Mouse (Mus musculus): ENCODE data around the gene Sin3b. TPM values are rescaled to one million over a fixed set of nuclear protein-coding genes. Genes with fewer than 3 reads are reported as not detected.
A peak's percentile ranks its signal among the peaks of the same experiment; 100 is the strongest.

Gene Sin3b
- polyA plus RNA-seq, 1 experiment from 2014 or later = 191 TPM

DNA sequence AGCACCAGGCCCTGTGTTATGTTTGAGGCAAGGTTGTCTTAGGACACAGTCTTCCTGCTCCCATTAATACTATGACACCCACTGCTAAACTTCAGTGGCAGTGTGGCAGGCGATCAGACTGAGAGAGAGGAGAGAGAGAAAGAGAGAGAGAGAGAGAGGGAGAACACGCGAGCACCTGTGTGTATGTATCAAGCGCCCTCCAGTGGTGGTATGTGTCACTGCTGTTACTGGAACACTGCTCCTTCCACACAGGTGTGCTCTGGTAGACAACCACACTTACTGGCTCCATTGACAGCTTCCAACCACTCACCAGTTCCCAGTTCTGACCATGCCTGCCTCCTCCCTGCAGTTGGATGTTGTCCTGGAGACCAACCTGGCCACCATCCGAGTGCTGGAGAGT lies 23.0 kb downstream of the Sin3b start:
- 47% methylated on average over 5 of the region's 5 CpGs for WGBS
- Histone ChIP-seq H3K27ac (ENCODE audit: low read depth) (no peak overlapping the region), H3K9ac (ENCODE audit: low read length) (no peak overlapping the region), H3K9me3 (ENCODE audit: control insufficient read depth, low read length) (no peaks in the 10 kb centered on the region), H3K4me3 (ENCODE audit: low read depth, low read length) (no peak overlapping the region), H3K27me3 (replicated peaks; ENCODE audit: control insufficient read depth, insufficient read depth, low read length) (no peaks in the 10 kb centered on the region), H3K36me3 (ENCODE audit: control insufficient read depth, insufficient read depth, low read length) (peaks cover 98% of the 10 kb centered on the region), H3K4me1 (replicated peaks; ENCODE audit: control insufficient read depth, insufficient read depth, low read length) (no peaks in the 10 kb centered on the region), H3K4me2 (ENCODE audit: low read length) (no peak overlapping the region)
- ATAC-seq (replicated peaks; ENCODE audit: low FRiP score, low TSS enrichment, low read depth) (peak; percentile 52), DNase-seq (ENCODE audit: low spot score) (peak; percentile 57)

DNA sequence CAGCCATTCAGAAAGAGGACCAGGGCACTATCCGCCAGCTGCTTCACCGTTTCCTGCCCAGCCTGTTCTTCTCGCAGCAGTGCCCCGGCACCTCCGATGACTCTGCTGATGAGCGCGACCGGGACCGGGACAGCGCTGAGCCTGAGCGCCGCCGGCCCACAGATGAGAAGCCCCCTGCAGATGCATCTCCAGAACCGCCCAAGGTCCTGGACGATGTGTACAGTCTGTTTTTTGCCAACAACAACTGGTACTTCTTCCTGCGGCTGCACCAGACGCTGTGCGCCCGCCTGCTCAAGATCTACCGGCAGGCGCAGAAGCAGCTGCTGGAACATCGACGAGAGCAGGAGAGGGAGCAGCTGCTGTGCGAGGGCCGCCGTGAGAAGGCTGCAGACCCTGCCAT lies 26.8 kb downstream of the Sin3b start:
- DNase-seq (ENCODE audit: low spot score) = no peak
- 94% methylated on average over 26 of the region's 26 CpGs for WGBS
- no peak for ATAC-seq (replicated peaks; ENCODE audit: low FRiP score, low TSS enrichment, low read depth)

DNA sequence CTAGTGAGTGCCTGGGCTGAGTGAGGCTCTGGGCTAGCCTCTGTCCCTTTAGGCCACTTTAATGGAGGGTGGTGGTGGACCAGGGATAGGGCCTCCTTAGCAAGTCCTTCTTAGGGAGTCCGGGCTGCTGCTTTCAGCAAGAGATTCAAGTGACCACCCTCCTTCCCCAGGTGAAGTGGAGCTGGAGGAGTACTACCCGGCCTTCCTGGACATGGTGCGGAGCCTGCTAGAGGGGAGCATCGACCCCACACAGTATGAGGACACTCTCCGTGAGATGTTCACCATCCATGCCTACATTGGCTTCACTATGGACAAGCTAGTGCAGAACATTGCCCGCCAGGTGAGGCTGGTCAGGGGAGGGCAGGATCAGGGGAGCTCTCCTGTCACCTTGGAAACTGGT lies 27.2 kb downstream of the Sin3b start:
- Histone ChIP-seq H3K9ac (ENCODE audit: low read length) (no peak overlapping the region), H3K4me3 (ENCODE audit: low read depth, low read length) (no peak overlapping the region), H3K27me3 (replicated peaks; ENCODE audit: control insufficient read depth, insufficient read depth, low read length) (no peaks in the 10 kb centered on the region), H3K4me1 (replicated peaks; ENCODE audit: control insufficient read depth, insufficient read depth, low read length) (no peaks in the 10 kb centered on the region), H3K9me3 (ENCODE audit: control insufficient read depth, low read length) (no peaks in the 10 kb centered on the region), H3K36me3 (ENCODE audit: control insufficient read depth, insufficient read depth, low read length) (peaks cover 94% of the 10 kb centered on the region), H3K27ac (ENCODE audit: low read depth) (no peak overlapping the region), H3K4me2 (ENCODE audit: low read length) (no peak overlapping the region)
- 95% methylated on average over 6 of the region's 6 CpGs for WGBS
- no peak for ATAC-seq (replicated peaks; ENCODE audit: low FRiP score, low TSS enrichment, low read depth)
- peak; percentile 38 for DNase-seq (ENCODE audit: low spot score)

More for the DNA sequence above, 26.8 kb downstream of the Sin3b start:
- no peaks in the 10 kb centered on the region for H3K27me3 ChIP-seq (replicated peaks; ENCODE audit: control insufficient read depth, insufficient read depth, low read length)
- H3K9me3 ChIP-seq (ENCODE audit: control insufficient read depth, low read length) = no peaks in the 10 kb centered on the region
- H3K9ac ChIP-seq (ENCODE audit: low read length) = no peak overlapping the region
- no peak overlapping the region for H3K27ac ChIP-seq (ENCODE audit: low read depth)
- H3K4me1 ChIP-seq (replicated peaks; ENCODE audit: control insufficient read depth, insufficient read depth, low read length) = no peaks in the 10 kb centered on the region
- H3K4me3 ChIP-seq (ENCODE audit: low read depth, low read length) = no peak overlapping the region
- peaks cover 96% of the 10 kb centered on the region for H3K36me3 ChIP-seq (ENCODE audit: control insufficient read depth, insufficient read depth, low read length)
- no peak overlapping the region for H3K4me2 ChIP-seq (ENCODE audit: low read length)

DNA sequence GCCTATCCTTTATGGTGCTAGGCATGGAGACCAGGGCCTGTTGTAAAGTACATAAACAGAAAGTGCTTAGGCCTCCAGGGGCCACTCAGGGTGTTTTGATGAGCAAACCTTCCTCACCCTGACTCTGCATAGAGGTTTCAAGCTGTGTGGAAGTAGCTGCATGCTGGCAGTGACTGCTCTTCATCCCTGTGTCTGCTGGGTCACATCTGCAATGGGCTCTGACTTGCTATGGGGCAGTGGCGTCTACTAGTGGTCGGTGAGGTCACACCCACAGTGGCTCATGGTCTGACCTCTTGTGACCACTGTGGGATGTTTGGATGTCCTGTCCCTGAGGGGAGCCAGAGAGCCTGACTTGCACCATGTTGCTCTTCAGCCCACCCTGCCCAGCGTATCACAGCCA lies 28.0 kb downstream of the Sin3b start:
- DNase-seq (ENCODE audit: low spot score) = peak; percentile 41
- no peak for ATAC-seq (replicated peaks; ENCODE audit: low FRiP score, low TSS enrichment, low read depth)
- H3K36me3 ChIP-seq (ENCODE audit: control insufficient read depth, insufficient read depth, low read length) = peaks cover 94% of the 10 kb centered on the region

DNA sequence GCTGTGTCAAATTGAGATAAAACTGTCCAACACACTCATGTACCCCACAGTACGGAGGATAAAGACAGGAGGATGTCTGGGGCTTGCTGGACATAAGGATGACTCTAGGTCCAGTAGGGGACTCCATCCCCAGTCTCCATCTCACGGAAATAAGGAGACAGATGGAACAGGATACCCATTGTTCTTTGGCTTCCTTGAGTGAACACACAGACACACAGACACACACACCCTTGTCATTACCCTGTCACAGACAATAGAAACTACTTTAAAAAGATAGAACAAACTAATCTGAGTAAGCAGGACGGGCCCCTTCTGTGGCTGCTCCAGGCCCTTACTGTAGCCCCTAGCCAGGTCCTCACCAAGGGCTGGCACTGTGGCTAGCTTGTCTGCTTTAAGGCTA lies 29.2 kb downstream of the Sin3b start:
- Histone ChIP-seq H3K36me3 (ENCODE audit: control insufficient read depth, insufficient read depth, low read length) (peaks cover 94% of the 10 kb centered on the region), H3K4me1 (replicated peaks; ENCODE audit: control insufficient read depth, insufficient read depth, low read length) (no peaks in the 10 kb centered on the region), H3K4me3 (ENCODE audit: low read depth, low read length) (no peak overlapping the region), H3K9ac (ENCODE audit: low read length) (no peak overlapping the region), H3K4me2 (ENCODE audit: low read length) (no peak overlapping the region), H3K27me3 (replicated peaks; ENCODE audit: control insufficient read depth, insufficient read depth, low read length) (no peaks in the 10 kb centered on the region), H3K9me3 (ENCODE audit: control insufficient read depth, low read length) (no peaks in the 10 kb centered on the region), H3K27ac (ENCODE audit: low read depth) (no peak overlapping the region)
- no peak for ATAC-seq (replicated peaks; ENCODE audit: low FRiP score, low TSS enrichment, low read depth)
- 86% methylated on average over 3 of the region's 3 CpGs for WGBS
- DNase-seq (ENCODE audit: low spot score) = peak; percentile 20

More for the DNA sequence above, 28.0 kb downstream of the Sin3b start:
- H3K9ac ChIP-seq (ENCODE audit: low read length) = no peak overlapping the region
- H3K4me2 ChIP-seq (ENCODE audit: low read length) = no peak overlapping the region
- WGBS = 81% methylated on average over 3 of the region's 3 CpGs
- no peaks in the 10 kb centered on the region for H3K27me3 ChIP-seq (replicated peaks; ENCODE audit: control insufficient read depth, insufficient read depth, low read length)
- H3K27ac ChIP-seq (ENCODE audit: low read depth) = no peak overlapping the region
- H3K4me3 ChIP-seq (ENCODE audit: low read depth, low read length) = no peak overlapping the region
- no peaks in the 10 kb centered on the region for H3K9me3 ChIP-seq (ENCODE audit: control insufficient read depth, low read length)
- no peaks in the 10 kb centered on the region for H3K4me1 ChIP-seq (replicated peaks; ENCODE audit: control insufficient read depth, insufficient read depth, low read length)

DNA sequence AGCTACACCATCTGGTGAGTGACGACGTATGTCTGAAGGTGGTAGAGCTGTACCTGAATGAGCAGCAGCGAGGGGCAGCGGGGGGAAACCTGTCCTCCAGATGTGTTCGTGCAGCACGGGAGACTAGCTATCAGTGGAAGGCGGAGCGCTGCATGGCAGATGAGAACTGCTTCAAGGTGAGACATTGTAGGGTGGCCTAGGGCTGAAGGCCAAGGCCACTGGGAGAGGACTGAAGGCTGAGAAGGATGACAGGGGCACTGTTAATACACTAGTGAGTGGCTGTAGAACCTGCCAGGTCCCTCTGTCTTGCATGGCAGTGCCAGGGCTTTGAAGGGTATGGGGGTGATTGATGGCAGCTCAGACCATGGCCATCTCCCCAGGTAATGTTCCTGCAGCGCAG lies 30.1 kb downstream of the Sin3b start:
- DNase-seq (ENCODE audit: low spot score) (peak; percentile 33), ATAC-seq (replicated peaks; ENCODE audit: low FRiP score, low TSS enrichment, low read depth) (no peak)
- H3K9me3 ChIP-seq (ENCODE audit: control insufficient read depth, low read length) = no peaks in the 10 kb centered on the region
- no peak overlapping the region for H3K9ac ChIP-seq (ENCODE audit: low read length)
- H3K27ac ChIP-seq (ENCODE audit: low read depth) = no peak overlapping the region
- H3K27me3 ChIP-seq (replicated peaks; ENCODE audit: control insufficient read depth, insufficient read depth, low read length) = no peaks in the 10 kb centered on the region
- 94% methylated on average over 9 of the region's 9 CpGs for WGBS
- H3K36me3 ChIP-seq (ENCODE audit: control insufficient read depth, insufficient read depth, low read length) = peaks cover 94% of the 10 kb centered on the region
- no peak overlapping the region for H3K4me2 ChIP-seq (ENCODE audit: low read length)
- no peaks in the 10 kb centered on the region for H3K4me1 ChIP-seq (replicated peaks; ENCODE audit: control insufficient read depth, insufficient read depth, low read length)
- no peak overlapping the region for H3K4me3 ChIP-seq (ENCODE audit: low read depth, low read length)

DNA sequence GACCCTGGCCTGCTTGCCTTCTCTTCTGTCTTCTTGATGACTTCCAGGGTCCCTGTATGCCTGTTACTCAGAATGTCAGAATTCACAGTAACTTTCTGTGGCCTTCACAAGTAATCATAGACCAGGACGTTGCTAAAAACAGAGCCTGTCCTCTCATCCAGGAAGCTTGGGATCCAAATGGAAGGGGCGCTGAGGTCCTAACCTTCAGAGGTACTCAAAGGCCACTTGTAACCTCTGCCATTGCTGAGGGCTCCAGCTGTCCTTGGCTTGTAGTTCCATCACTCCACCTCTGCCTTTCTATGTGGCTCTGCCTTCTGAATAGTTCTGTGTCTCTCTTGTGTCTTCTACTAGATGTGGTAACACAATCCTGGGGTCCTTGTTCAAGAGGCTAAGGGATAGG lies 30.7 kb downstream of the Sin3b start:
- no peak for ATAC-seq (replicated peaks; ENCODE audit: low FRiP score, low TSS enrichment, low read depth)
- Histone ChIP-seq H3K4me3 (ENCODE audit: low read depth, low read length) (no peak overlapping the region), H3K9ac (ENCODE audit: low read length) (no peak overlapping the region), H3K36me3 (ENCODE audit: control insufficient read depth, insufficient read depth, low read length) (peaks cover 94% of the 10 kb centered on the region), H3K4me2 (ENCODE audit: low read length) (no peak overlapping the region), H3K9me3 (ENCODE audit: control insufficient read depth, low read length) (no peaks in the 10 kb centered on the region), H3K27ac (ENCODE audit: low read depth) (no peak overlapping the region), H3K27me3 (replicated peaks; ENCODE audit: control insufficient read depth, insufficient read depth, low read length) (no peaks in the 10 kb centered on the region), H3K4me1 (replicated peaks; ENCODE audit: control insufficient read depth, insufficient read depth, low read length) (no peaks in the 10 kb centered on the region)
- WGBS = 87% methylated on average over 2 of the region's 2 CpGs
- DNase-seq (ENCODE audit: low spot score) = no peak

DNA sequence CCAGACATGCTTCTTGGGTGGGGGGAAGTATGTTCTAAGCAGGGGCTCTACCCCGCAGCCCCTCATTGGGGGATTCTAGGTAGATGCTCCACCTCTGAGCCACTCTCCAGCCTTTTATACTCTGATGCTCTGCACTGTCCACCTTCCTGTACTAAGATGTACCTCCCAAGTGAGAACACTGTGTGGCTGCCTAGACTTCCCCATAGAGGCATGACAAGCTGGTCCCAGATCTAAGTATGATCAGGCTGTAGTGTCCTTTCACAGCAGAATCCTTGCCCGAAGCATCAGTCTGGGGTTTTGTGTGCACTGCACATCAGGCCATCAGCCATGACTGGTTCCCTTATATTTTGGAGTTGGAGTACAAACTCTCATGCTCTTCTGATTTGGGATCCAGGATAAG lies 32.9 kb downstream of the Sin3b start:
- no peak overlapping the region for H3K4me3 ChIP-seq (ENCODE audit: low read depth, low read length)
- H3K27ac ChIP-seq (ENCODE audit: low read depth) = no peak overlapping the region
- no peaks in the 10 kb centered on the region for H3K4me1 ChIP-seq (replicated peaks; ENCODE audit: control insufficient read depth, insufficient read depth, low read length)
- H3K9me3 ChIP-seq (ENCODE audit: control insufficient read depth, low read length) = no peaks in the 10 kb centered on the region
- no peak overlapping the region for H3K4me2 ChIP-seq (ENCODE audit: low read length)
- H3K27me3 ChIP-seq (replicated peaks; ENCODE audit: control insufficient read depth, insufficient read depth, low read length) = no peaks in the 10 kb centered on the region
- WGBS = 96% methylated on average over 2 of the region's 2 CpGs
- DNase-seq (ENCODE audit: low spot score) = no peak
- H3K9ac ChIP-seq (ENCODE audit: low read length) = no peak overlapping the region
- no peak for ATAC-seq (replicated peaks; ENCODE audit: low FRiP score, low TSS enrichment, low read depth)
- peaks cover 74% of the 10 kb centered on the region for H3K36me3 ChIP-seq (ENCODE audit: control insufficient read depth, insufficient read depth, low read length)

DNA sequence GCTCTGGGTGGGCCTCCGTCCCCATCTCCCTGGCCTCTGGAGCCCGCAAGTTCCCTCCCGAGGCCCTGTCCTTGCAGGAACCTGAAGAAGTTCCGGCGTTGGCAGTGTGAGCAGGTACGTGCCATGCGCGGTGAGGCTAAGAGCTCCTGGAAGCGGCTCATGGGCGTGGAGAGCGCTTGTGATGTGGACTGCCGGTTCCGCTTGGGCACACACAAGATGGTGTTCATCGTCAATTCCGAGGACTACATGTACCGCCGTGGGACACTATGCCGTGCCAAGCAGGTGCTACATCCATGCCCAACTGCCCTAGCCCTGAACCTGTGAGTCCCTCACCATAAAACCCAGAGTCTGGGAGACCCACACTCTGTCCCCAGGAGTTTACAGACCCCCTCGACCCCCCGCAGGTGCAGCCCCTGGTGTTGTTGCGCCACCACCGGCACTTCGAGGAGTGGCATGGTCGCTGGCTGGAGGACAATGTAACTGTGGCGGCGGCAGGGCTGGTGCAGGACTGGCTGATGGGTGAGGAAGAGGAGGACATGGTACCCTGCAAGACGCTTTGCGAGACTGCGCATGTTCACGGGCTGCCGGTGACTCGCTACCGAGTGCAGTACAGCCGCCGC lies 33.8 kb downstream of the Sin3b start:
- ATAC-seq (replicated peaks; ENCODE audit: low FRiP score, low TSS enrichment, low read depth) = no peak
- Histone ChIP-seq H3K27me3 (replicated peaks; ENCODE audit: control insufficient read depth, insufficient read depth, low read length) (no peaks in the 10 kb centered on the region), H3K4me1 (replicated peaks; ENCODE audit: control insufficient read depth, insufficient read depth, low read length) (no peaks in the 10 kb centered on the region), H3K4me3 (ENCODE audit: low read depth, low read length) (no peak overlapping the region), H3K9me3 (ENCODE audit: control insufficient read depth, low read length) (no peaks in the 10 kb centered on the region), H3K9ac (ENCODE audit: low read length) (no peak overlapping the region), H3K36me3 (ENCODE audit: control insufficient read depth, insufficient read depth, low read length) (peaks cover 66% of the 10 kb centered on the region), H3K4me2 (ENCODE audit: low read length) (no peak overlapping the region), H3K27ac (ENCODE audit: low read depth) (no peak overlapping the region)
- DNase-seq (ENCODE audit: low spot score) = peak; percentile 21
- WGBS = 95% methylated on average over 35 of the region's 35 CpGs
